Mouse (Mus musculus) kidney, postnatal 36 days (tissue): ENCODE measurements at regions not wholly inside any gene's neighbourhood (a gene's known extent, or its start where the extent isn't known, plus 50 kb on each side); places are given as distances from the start of the nearest gene placed in this dataset.

ENCODE experiments used
- DNase-seq, 2 experiments: peaks; one replicate each; pipeline ENCODE4 v3.0.0; 2021 to 2022; ENCODE audit warnings: mixed read lengths in 2 of 2

- DNase-seq = no peak
Observed at GRCm38 (mm10) chr8:78018430-78019180, 194.5 kb upstream of the Ttc29 start.

DNA sequence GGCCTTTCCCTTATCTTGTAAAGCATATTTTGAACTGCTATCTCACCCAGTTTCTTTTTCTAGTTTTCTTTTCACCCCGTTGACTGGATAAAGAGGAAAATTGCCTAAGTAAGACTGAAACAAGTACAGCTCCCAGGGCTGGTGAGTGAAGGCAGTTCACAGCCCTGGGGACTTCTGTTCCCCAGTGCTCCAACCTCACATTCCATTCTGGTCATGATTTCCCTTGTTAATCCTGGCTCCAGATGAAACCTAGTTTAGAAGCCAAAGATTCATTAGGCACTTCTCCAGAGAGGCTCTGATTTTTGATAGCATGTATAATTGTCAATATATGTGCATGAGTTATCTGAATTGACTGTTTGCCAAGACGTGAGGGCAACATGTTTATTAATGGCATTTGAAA is 191.6 kb upstream of the Ttc29 start:
- DNase-seq = peak in 1 of 2 experiments; percentile 12

GRCm38 (mm10) chr8:78022986-78023385 is 190.1 kb upstream of the Ttc29 start:
- no peak for DNase-seq

DNA sequence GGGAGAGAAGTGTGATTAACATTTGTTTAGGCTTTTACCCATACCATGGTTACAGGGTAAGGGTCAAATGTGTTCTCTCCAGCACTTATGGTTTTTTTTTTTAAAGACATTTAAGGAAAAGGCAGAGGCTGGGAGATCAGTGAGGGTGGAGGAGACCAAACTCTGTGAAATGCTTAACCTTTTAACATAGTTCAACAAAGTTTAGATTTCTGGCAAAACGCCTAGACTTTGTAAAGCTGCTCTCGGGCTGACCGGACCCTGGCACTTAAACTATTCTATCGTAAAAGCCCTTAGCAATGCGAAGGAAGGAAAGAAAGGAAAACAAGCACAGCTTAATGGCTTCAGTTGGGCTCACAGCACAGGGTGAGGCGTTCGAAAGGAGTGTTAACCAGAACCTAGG is 189.6 kb upstream of the Ttc29 start:
- peak; percentile 13 to 60 for DNase-seq

- no peak for DNase-seq
Observed at GRCm38 (mm10) chr8:78023936-78024335, 189.2 kb upstream of the Ttc29 start.

DNA sequence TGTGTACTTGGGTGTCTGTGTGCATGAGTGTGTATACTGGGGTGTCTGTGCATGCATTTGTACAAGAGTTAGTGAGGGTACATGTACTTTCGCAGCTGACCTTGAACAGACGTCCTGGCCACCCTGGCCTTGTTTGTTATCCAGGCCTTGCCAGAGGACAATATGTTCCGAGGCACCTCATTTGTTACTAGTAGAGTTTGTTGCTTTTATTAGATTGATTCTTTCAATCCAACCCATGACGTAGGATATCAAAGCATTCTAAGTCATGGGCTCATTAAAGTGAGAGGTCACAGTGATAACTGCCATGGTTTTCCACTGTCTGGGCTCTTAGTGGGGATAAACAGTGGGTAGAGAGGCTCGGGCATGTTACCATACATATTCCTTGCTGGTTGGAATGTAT is 188.1 kb upstream of the Ttc29 start:
- DNase-seq = no peak

DNA sequence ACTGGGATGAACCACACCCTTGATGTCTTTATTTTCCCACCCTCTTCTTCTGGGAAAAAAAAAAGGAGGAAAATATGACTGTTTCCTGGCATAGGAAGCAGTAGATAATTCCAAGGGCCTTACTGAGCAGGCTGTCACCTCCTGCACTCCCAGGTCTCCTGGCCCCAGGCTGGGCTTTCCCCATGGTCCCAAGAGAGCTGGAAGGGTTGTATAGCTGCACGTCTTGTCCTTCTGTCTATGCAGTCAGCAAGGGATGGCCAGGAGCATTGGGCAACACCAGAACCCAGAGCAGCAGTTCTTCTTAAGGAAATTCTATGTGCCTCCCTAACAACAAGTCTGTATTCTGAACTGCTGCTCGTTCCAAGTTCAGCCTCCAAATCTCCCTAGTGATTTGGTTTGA is 185.7 kb upstream of the Ttc29 start:
- no peak for DNase-seq

- no peak for DNase-seq
Observed at GRCm38 (mm10) chr8:78028928-78029327, 184.2 kb upstream of the Ttc29 start.

DNA sequence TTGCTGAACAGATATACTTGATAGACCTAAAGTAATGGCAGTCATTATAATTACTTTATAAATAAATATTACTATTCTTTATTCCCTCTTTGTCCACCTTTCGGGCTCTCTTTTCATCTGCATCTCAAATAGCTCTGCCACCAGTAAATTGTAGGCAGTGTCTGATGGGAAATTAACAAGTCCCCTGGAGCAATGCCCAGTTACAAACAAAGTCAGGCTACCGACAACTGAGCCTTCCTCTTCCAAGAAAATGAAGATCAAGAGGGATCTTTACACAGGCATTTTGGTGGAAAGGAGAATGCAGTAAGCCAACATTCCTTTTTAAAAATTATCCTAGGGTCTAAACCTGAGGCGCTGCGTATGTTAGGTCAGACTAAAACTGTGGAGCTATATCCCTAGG is 181.3 kb upstream of the Ttc29 start:
- no peak for DNase-seq

GRCm38 (mm10) chr8:78034687-78035086 is 178.4 kb upstream of the Ttc29 start:
- DNase-seq = no peak

DNA sequence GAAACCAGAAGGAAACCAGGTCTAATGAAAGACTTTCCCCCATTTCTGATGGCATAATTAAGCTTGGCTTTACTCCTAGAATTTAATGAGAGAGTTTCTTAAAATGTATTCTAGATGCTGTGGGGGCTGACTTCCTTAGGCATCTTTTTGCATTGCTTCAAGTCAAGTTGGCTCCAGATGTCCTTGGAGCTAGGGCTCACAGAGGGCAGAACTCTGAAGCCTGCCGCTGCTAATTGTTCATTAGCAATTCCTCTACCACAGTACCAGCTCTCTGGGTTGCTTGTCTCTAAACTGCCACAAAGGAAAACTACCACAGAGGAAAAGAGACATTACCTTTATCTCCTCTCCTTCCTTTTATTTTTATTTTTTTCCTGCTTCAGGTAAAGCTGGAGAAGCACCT is 175.9 kb upstream of the Ttc29 start:
- DNase-seq = no peak

GRCm38 (mm10) chr8:78046691-78047090 is 166.4 kb upstream of the Ttc29 start:
- DNase-seq = no peak

DNA sequence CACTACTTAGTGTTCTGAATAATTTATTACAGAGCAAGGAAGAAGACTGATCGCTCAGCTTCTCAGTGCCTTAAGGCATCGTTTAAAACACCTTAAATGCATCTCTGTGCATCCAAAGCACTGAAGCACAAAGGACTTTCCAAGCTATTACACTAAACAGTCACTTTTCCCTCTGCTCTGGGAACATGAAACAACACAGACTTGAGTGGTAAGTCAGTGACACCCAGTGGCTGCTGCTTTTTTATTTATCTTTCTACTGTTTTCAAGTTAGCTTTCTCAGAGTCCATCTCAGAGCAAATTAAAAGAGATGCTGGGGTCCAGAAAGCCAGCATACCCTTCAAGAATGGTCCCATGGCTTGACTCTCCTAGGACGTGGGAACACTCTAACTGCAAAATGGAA is 162.3 kb upstream of the Ttc29 start:
- no peak for DNase-seq

GRCm38 (mm10) chr8:78054435-78054834 is 158.7 kb upstream of the Ttc29 start:
- no peak for DNase-seq

DNA sequence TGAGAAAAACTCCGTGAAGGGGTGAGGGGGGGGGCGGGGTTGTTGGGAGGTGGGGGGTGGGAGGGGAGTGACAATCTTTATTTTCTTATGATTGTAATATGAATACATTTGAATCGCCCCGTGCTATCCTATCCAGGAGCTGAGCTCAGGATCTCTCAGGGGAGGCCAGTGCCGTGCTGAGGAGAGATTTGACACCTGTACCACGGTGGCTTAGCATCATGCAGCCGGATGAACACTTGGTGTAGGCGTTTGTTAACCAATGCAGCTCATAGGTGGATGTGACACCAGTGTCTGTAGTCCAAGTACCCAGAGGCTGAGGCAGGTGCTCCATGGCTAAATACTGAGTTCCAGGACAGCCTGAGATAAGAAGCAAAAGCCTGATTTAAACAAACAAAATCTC is 158.2 kb upstream of the Ttc29 start:
- DNase-seq = no peak

GRCm38 (mm10) chr8:78055531-78055930 is 157.6 kb upstream of the Ttc29 start:
- DNase-seq = no peak

GRCm38 (mm10) chr8:78057357-78057756 is 155.7 kb upstream of the Ttc29 start:
- no peak for DNase-seq

DNA sequence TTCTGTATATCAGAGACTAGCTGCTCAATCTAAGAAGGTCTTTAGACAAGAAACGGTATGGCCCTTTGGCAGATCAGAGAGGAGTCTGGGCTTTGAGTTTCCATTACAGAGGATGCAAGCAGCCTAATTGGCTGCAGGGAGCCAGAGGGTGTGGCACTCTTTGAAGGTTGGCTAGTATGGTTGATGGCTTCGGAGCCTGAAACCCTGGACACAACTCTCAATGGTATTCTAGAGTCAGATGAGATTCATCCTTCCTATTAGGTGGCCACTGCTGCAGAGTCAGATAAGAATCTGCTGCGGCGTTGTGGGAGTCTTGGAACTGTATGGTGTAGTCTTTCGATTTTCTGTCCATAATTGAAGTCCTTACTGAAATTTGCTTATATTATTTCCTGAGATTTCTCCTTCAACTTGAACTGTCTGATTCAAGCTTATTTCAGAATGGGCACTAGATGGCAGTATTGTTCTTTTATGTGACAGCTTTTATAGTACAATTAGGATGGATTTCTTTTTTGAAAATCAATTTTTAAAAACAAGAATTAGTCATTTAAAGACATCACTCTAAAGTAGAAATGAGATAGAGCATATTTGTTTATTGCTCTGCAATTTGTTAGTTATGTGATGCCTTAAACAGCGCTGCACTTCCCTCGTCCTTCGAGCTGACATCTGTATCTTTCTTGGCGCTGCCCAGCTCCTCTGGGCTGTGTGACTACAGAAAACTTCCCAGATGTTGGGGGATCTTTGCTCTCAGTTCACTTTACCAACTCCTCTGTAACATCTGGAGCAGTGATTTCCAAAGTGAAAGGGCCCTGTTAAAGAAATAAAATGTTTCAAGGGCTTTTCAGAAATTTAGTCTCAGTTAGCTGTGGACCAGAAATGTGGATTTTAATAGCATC is 151.0 kb upstream of the Ttc29 start:
- peak in 1 of 2 experiments; percentile 24 for DNase-seq

- DNase-seq = peak in 1 of 2 experiments; percentile 59
Observed at GRCm38 (mm10) chr8:78063529-78063928, 149.6 kb upstream of the Ttc29 start.

- no peak for DNase-seq
Observed at GRCm38 (mm10) chr8:78064161-78064560, 148.9 kb upstream of the Ttc29 start.

DNA sequence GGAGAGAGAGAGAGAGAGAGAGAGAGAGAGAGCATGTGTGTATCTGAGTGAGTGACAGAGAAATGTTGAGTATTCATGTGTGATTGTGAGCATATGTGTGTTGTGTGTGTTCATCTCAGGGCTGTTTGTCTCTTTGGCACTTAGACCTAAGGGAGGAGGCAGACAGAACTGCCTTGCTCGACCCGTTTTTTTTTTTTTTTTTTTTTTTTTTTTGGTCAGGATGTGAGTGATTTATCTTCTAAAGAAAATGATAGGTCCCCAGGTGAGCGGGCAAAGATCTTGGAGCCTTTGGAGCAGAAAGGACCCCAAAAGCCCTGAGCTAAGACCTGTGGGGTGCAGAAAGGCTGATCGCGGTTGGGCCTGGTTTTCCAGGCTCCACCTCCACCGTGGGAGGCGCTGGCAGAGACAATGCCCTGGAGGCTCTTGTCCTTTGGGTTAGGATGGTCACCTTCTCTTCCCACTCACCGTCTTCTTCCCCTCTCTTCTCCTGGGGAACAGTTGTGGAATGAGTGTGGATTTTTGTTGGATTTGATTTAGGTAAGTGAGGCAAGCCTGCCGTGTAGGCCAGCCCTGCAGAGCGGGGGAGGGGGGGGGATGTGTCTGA is 147.1 kb upstream of the Ttc29 start:
- DNase-seq = no peak

GRCm38 (mm10) chr8:78068087-78068910 is 144.8 kb upstream of the Ttc29 start:
- DNase-seq = no peak

GRCm38 (mm10) chr8:78073821-78074220 is 139.3 kb upstream of the Ttc29 start:
- no peak for DNase-seq
